Mouse (Mus musculus) thymus, adult 2 months (tissue): ENCODE measurements around the gene Sept11. TPM values are rescaled to one million over a fixed set of nuclear protein-coding genes. Genes with fewer than 3 reads are reported as not detected.

Source experiments
- DNase-seq: peaks from one replicate; pipeline ENCODE4 v3.0.0; 2021
- H3K27ac ChIP-seq: fragments of 200-500 bp; 2 replicates; pipeline ENCODE4 v1.5.1; 2012; ENCODE audit warnings: low read length, control low read depth; ENCODE audit not compliant: control insufficient read depth, insufficient read depth
- H3K27me3 ChIP-seq: fragments of 200-500 bp; 2 replicates; pipeline ENCODE4 v1.6.1; 2012; ENCODE audit warnings: mild to moderate bottlenecking, low read length, moderate library complexity, mixed read lengths; ENCODE audit not compliant: control insufficient read depth, insufficient read depth
- H3K36me3 ChIP-seq: fragments of 200-500 bp; 2 replicates; pipeline ENCODE4 v1.6.1; 2012; ENCODE audit warnings: mild to moderate bottlenecking, low read length, moderate library complexity; ENCODE audit not compliant: control insufficient read depth, insufficient read depth
- H3K4me1 ChIP-seq: fragments of 200-500 bp; replicated peaks from 2 replicates; pipeline ENCODE4 v1.6.1; 2012; ENCODE audit warnings: low read length; ENCODE audit not compliant: control insufficient read depth, insufficient read depth
- H3K4me3 ChIP-seq: fragments of 200-500 bp; 2 replicates; pipeline ENCODE4 v1.5.1; 2012; ENCODE audit warnings: mild to moderate bottlenecking, low read length, control low read depth, moderate library complexity; ENCODE audit not compliant: control insufficient read depth, insufficient read depth
- CTCF ChIP-seq: fragments of 200-500 bp; IDR thresholded peaks from 2 replicates; pipeline ENCODE4 v1.5.1; 2012; ENCODE audit warnings: mild to moderate bottlenecking, control low read depth, low read length, moderate library complexity, borderline replicate concordance; ENCODE audit not compliant: control insufficient read depth, poor library complexity, insufficient read depth; ENCODE audit errors: extremely low read depth
- POLR2A ChIP-seq: fragments of 200-500 bp; IDR thresholded peaks from 2 replicates; pipeline ENCODE4 v1.6.1; 2012; ENCODE audit warnings: mild to moderate bottlenecking, low read length, control low read depth, moderate library complexity; ENCODE audit not compliant: control insufficient read depth, poor library complexity, insufficient read depth; ENCODE audit errors: extremely low read depth
- WGBS: fragments of 180-500 bp; shearing (Covaris S2); methylation state at CpG from one replicate; pipeline ENCODE4 v1.1.7; 2018; 5-methylcytosine and 5-hydroxymethylcytosine counted together
- polyA plus RNA-seq: library from polyadenylated mRNA; depleted of rRNA; stranded (reverse); fragments of >200 nt; gene quantifications from 2 replicates; pipeline ENCODE4 v1.2.3, GENCODE M21; 2012; rRNA removed

Gene Sept11
- 39.0 and 48.9 TPM in 2 replicates for polyA plus RNA-seq

DNA sequence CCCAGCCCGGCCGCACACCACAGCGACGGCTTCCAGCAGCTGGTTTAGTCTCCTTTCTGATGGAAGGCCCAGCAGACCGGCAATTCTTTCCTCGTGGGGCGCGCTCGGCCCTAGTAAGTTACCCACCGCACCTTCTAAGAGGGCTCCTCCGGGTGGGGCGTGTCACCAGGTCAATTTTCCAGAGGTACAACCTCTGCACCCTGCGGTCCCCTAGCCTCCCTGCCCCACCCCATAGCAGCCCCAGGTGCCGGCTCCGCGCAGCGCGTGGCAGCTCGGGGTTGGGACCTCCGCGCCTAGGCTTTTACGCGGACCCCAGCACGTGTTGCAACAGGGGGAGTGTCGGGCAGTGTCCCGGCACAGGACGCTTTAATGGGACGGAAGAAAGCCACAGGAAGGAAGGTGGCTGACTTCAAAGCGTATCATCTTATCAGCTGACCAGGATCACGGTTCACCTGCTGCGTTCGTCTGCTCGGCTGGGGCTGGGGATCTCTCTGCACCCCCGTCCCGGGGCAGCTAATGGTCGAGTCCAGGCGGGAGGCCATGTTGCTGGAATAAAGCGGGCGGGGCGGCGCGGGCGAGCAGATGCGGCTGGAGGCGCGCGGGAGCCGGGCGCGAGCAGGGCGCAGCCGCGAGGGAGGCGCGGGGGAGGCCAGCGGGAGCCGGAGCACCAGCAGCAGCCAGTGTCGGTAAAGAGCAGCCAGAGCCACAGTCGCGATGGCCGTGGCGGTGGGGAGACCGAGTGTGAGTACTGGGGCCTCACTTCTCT, at the start of gene Sept11:
Gene Sept11 (plus strand): TSS at position 581 of the 766 bp plus-strand sequence.
- H3K36me3 ChIP-seq: no peaks in the 10 kb centered on the region
- no peak within 1 kb of the TSS for H3K27ac ChIP-seq
- peaks cover 16% of the 10 kb centered on the region for H3K4me1 ChIP-seq
- H3K4me3 ChIP-seq: peak within 1 kb of the TSS; percentile 68
- H3K27me3 ChIP-seq: no peaks in the 10 kb centered on the region
- under 1% methylated on average over 63 of the region's 63 CpGs for WGBS
- DNase-seq: peak; percentile 89
- TF ChIP-seq CTCF: peak; percentile 9; the same call in 1 of the 2 replicates
- peak; percentile 73 for TF ChIP-seq POLR2A

DNA sequence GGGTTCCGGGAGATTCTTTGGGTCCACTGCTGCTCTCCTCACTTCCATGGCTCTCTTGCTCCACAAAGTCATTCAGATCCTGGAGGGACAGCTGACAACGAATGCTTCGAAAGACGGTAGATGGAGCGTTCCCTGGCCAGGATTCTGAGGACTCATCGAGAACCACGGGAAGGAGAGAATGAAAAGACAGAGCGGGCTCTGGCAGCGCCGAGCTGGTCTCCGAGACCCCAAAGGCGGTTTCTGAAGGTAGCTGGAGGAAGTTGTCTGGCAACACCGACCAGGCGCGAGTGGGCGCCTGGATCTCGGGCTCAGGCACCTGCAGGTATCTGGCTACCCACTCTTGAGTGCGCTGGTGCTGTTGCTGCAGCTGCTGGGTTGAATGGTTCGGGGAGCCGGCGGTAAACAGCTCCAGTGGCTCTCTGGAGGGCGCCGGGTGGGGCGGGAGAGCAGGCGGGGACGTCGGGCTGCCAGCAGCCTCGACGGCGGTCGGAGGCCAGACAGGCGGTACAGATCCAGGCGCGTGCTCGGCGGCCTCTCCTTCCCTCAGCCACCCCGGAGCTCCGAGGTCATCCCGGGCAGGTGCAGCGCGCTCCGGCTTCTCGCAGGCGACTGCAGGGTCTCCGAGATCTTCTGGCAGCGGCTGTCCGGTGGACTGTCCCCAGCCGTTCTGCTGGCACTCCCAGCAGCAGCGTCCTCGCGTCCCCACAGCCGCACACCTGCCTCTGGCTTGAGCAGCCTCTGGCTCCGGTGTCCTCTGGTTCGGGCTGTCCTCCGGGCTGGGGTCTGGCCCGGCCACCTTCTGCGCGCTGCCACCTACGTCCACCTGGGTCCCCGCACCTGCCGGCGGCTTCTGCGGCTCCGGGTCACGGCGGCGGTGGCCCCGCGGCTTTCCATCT, 49.3 kb upstream of the Sept11 start:
- Histone ChIP-seq H3K27ac (no peak overlapping the region), H3K4me1 (no peaks in the 10 kb centered on the region), H3K27me3 (peaks cover 10% of the 10 kb centered on the region), H3K4me3 (0 out of 2 replicates have a peak overlapping the region, but pooled peaks have one; percentile 0), H3K36me3 (no peaks in the 10 kb centered on the region)
- 4% methylated on average over 69 of the region's 69 CpGs for WGBS
- DNase-seq: no peak
- TF ChIP-seq POLR2A (no peak), CTCF (no peak)

DNA sequence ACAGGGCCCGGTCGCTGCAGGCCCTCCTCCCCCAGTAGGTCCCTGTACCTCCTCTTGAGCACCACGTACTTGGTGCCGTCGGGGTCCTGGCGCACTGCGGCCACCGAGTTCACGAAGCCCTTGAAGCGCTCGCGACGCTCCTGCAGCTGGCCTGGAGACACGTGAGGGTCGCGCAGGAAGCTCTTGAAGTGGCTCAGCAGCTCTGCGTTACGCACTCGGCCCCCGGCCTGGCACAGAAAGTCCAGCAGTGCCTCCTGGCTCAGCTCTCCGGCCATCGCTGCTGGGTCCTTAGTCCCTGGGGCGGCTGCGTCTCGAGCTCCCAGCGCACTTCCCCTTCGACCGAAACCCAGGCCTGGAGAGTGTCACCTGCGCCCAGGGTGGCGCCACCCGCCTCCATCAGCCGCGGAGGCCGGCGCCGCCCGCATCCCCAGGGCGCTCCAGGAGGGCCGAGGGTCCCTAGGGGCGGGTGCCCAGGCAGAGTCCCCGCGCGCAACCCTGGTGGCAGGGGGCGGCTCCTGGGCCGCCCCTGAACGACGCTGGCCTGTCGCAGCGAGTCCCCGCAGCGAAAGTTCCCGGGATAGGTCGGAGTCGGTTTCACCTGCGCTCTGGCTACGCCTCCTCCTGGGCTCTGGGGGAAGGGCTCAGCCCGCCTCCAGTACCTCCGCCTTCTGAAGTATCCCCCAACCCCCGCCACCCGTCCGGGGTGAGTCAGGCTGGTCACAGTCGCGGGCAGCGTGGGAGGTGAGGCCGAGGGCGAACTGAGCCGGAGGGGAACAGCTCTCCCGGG, 48.5 kb upstream of the Sept11 start, which contains the start of gene Sowahb:
Gene Sowahb (minus strand): TSS at position 439 of the 787 bp plus-strand sequence.
- H3K27me3 ChIP-seq: peaks cover 10% of the 10 kb centered on the region
- 4% methylated on average over 68 of the region's 68 CpGs for WGBS

DNA sequence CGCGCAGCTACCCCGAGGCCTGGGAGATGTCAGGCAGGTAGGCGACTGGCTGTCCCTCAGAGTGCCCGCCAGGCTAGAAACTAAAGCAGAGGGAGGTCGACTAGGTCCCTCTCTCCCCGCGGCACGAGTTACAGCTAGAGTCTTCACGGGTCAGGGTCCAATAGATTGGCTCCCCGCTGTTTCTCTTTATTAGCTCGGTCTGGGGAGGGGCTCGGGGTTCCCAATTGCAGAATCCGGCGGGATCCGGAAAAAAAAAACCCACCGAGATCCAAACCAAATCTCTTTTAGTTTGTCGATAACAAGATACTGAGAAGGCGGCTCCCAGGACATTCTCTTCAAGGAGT, 47.9 kb upstream of the Sept11 start:
- Histone ChIP-seq H3K27me3 (peaks cover 10% of the 10 kb centered on the region), H3K4me1 (no peaks in the 10 kb centered on the region), H3K36me3 (no peaks in the 10 kb centered on the region), H3K4me3 (0 out of 2 replicates have a peak overlapping the region, but pooled peaks have one; percentile 8), H3K27ac (no peak overlapping the region)
- no peak for TF ChIP-seq CTCF
- no peak for TF ChIP-seq POLR2A
- no peak for DNase-seq
- WGBS: 7% methylated on average over 19 of the region's 19 CpGs

More for the DNA sequence above, 48.5 kb upstream of the Sept11 start, which contains the start of gene Sowahb:
- Histone ChIP-seq H3K4me1 (no peaks in the 10 kb centered on the region), H3K36me3 (no peaks in the 10 kb centered on the region), H3K27ac (no peak within 1 kb of the TSS), H3K4me3 (0 out of 2 replicates have a peak within 1 kb of the TSS, but pooled peaks have one; percentile 8)
- no peak for TF ChIP-seq CTCF
- TF ChIP-seq POLR2A: no peak
- DNase-seq: no peak

DNA sequence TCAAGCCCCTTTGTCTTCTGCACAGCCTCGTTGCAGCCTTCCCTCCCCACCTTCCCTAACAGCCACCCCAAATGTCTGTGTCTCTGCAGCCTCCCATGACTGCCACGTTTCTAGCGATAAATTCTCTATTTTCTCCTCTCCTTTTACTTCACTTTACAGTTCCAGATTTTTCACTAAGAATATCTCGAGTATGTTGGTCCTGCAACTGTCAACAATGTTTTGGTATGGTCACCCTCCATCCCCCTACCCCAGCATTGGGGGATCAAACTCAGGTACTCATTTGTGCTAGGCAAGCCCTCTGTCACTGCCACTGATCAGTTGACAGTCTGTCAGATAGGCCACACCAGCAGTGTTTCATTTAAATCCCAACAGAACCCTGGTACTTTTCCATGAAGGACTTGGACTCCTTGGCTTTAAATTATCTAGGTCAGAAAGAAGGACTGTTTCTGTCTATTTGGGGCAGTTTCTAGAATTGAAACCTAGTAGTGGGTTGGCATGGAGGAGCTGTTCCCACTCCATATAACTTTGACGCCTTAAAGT, 46.9 kb upstream of the Sept11 start:
- no peaks in the 10 kb centered on the region for H3K4me1 ChIP-seq
- H3K4me3 ChIP-seq: no peak overlapping the region
- WGBS: 49% methylated on average over 5 of the region's 5 CpGs
- H3K27me3 ChIP-seq: peaks cover 10% of the 10 kb centered on the region
- H3K27ac ChIP-seq: no peak overlapping the region
- H3K36me3 ChIP-seq: no peaks in the 10 kb centered on the region
- DNase-seq: no peak
- TF ChIP-seq CTCF (no peak), POLR2A (no peak)
